Mouse (Mus musculus): Measurements from ENCODE around the gene Stard3.

Stard3 gene

GRCm38 (mm10) chr11:98394301-98394700, 36.1 kb downstream of the Stard3 start:
- DNase-seq (ENCODE audit: low read depth, low spot score) = no peak

GRCm38 (mm10) chr11:98395041-98395440, 36.9 kb downstream of the Stard3 start:
- no peak for DNase-seq (ENCODE audit: low read depth, low spot score)

GRCm38 (mm10) chr11:98397946-98398345, 39.8 kb downstream of the Stard3 start:
- no peak for DNase-seq (ENCODE audit: low read depth, low spot score)

GRCm38 (mm10) chr11:98400161-98400726, 42.1 kb downstream of the Stard3 start, which contains the start of gene Pgap3:
Gene Pgap3 (minus strand): TSS chr11:98400490.
- DNase-seq (ENCODE audit: low read depth, low spot score) = peak; percentile 96

- DNase-seq (ENCODE audit: low read depth, low spot score) = no peak
Observed at GRCm38 (mm10) chr11:98400816-98401215, 42.6 kb downstream of the Stard3 start.

- no peak for DNase-seq (ENCODE audit: low read depth, low spot score)
Observed at GRCm38 (mm10) chr11:98406621-98407020, 48.5 kb downstream of the Stard3 start.

- no peak for DNase-seq (ENCODE audit: low read depth, low spot score)
Observed at GRCm38 (mm10) chr11:98408872-98409271, 50.7 kb downstream of the Stard3 start.

GRCm38 (mm10) chr11:98409341-98409822, 51.2 kb downstream of the Stard3 start:
- peak; percentile 61 for DNase-seq (ENCODE audit: low read depth, low spot score)

- DNase-seq (ENCODE audit: low read depth, low spot score) = peak; percentile 89
Observed at GRCm38 (mm10) chr11:98412273-98412796, 54.2 kb downstream of the Stard3 start, which contains the start of gene Erbb2. Gene Erbb2 (plus strand): TSS chr11:98412470.

- DNase-seq (ENCODE audit: low read depth, low spot score) = peak; percentile 38
Observed at GRCm38 (mm10) chr11:98412797-98413301, 54.7 kb downstream of the Stard3 start.

- DNase-seq (ENCODE audit: low read depth, low spot score) = no peak
Observed at GRCm38 (mm10) chr11:98413731-98414130, 55.6 kb downstream of the Stard3 start.

GRCm38 (mm10) chr11:98414162-98414561, 56.0 kb downstream of the Stard3 start:
- no peak for DNase-seq (ENCODE audit: low read depth, low spot score)

- DNase-seq (ENCODE audit: low read depth, low spot score) = no peak
Observed at GRCm38 (mm10) chr11:98417074-98417473, 58.9 kb downstream of the Stard3 start.

GRCm38 (mm10) chr11:98418273-98418672, 60.1 kb downstream of the Stard3 start:
- DNase-seq (ENCODE audit: low read depth, low spot score) = no peak

- DNase-seq (ENCODE audit: low read depth, low spot score) = no peak
Observed at GRCm38 (mm10) chr11:98418939-98419547, 60.9 kb downstream of the Stard3 start.

- DNase-seq (ENCODE audit: low read depth, low spot score) = no peak
Observed at GRCm38 (mm10) chr11:98426592-98426991, 68.4 kb downstream of the Stard3 start.

- DNase-seq (ENCODE audit: low read depth, low spot score) = no peak
Observed at GRCm38 (mm10) chr11:98428436-98428835, 70.3 kb downstream of the Stard3 start.

All from R1 (cell line).